Mouse (Mus musculus): ENCODE data around the gene Cdkn2aipnl. TPM values are rescaled to one million over a fixed set of nuclear protein-coding genes. Genes with fewer than 3 reads are reported as not detected.
A peak's percentile ranks its signal among the peaks of the same experiment; 100 is the strongest.

The Cdkn2aipnl gene
- polyA plus RNA-seq, 1 experiment from 2014 or later = 70.8 TPM

DNA sequence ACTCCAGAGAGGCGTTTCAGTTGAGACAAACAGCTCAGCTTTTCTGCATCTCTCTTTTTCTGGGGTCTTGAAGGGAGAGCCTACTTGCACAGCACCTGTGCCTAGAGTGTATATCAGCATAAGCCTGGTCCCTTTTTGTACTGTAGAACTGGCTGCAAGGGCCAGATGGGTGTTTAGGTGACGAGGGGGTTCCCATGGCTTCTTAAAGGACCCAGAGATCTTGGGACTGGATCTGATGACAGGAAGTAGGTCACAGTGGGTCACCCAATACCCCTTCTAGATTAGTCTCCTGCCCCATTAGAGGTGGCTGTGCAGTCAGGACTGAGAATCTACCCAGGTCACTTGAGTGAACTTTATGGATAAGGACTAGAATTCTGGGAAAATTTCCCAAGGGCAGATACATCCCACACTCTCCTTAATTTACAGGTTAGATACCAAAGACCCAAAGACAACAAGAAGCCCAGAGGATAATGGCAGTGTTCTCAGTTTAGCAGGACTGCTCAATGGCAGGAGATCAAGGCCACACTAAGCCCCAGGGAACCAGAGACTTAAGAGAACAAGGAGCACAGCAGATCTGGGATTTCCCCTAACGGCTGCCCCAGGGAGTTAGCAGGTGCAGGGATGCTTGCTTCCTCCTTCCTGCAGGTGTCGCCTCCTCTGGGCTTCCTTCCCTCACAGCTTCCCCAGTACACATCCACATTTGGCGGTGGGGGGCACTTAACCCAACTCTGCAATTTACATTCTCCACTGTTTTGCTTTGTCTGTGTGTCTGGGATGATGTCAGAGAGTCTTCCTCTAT lies 31.6 kb upstream of the Cdkn2aipnl start:
- WGBS = 55% methylated on average over 5 of the region's 5 CpGs
- Histone ChIP-seq H3K4me3 (no peak overlapping the region), H3K27me3 (replicated peaks) (0 out of 2 replicates have a peak, but pooled peaks cover 8% of the 10 kb centered on the region), H3K27ac (ENCODE audit: poor library complexity, severe bottlenecking) (no peak overlapping the region), H3K9ac (no peak overlapping the region), H3K4me2 (no peak overlapping the region), H3K36me3 (no peaks in the 10 kb centered on the region), H3K9me3 (replicated peaks) (no peaks in the 10 kb centered on the region), H3K4me1 (replicated peaks) (0 out of 2 replicates have a peak, but pooled peaks cover 6% of the 10 kb centered on the region)
- no peak for ATAC-seq (ENCODE audit: insufficient number of reproducible peaks, low FRiP score)

- Histone ChIP-seq H3K36me3 (no peaks in the 10 kb centered on the region), H3K9ac (no peak overlapping the region), H3K9me3 (replicated peaks) (no peaks in the 10 kb centered on the region), H3K4me2 (no peak overlapping the region), H3K4me3 (no peak overlapping the region), H3K4me1 (replicated peaks) (0 out of 2 replicates have a peak, but pooled peaks cover 6% of the 10 kb centered on the region), H3K27me3 (replicated peaks) (0 out of 2 replicates have a peak, but pooled peaks cover 8% of the 10 kb centered on the region), H3K27ac (ENCODE audit: poor library complexity, severe bottlenecking) (no peak overlapping the region)
- no peak for ATAC-seq (ENCODE audit: insufficient number of reproducible peaks, low FRiP score)
- 76% methylated on average over 6 of the region's 6 CpGs for WGBS
Measured at GRCm38 (mm10) chr11:51937361-51937781, 30.1 kb upstream of the Cdkn2aipnl start.

GRCm38 (mm10) chr11:51938817-51939589 lies 28.5 kb upstream of the Cdkn2aipnl start:
- Histone ChIP-seq H3K27ac (ENCODE audit: poor library complexity, severe bottlenecking) (no peak overlapping the region), H3K9me3 (replicated peaks) (no peaks in the 10 kb centered on the region), H3K36me3 (no peaks in the 10 kb centered on the region), H3K9ac (no peak overlapping the region), H3K4me3 (no peak overlapping the region), H3K4me2 (no peak overlapping the region), H3K27me3 (replicated peaks) (peaks cover 15% of the 10 kb centered on the region; the same call in 1 of the 2 replicates), H3K4me1 (replicated peaks) (peaks cover 12% of the 10 kb centered on the region)
- WGBS = 79% methylated on average over 12 of the region's 12 CpGs
- no peak for ATAC-seq (ENCODE audit: insufficient number of reproducible peaks, low FRiP score)

- no peak overlapping the region for H3K4me3 ChIP-seq
- H3K27me3 ChIP-seq (replicated peaks) = peaks cover 15% of the 10 kb centered on the region; the same call in 1 of the 2 replicates
- H3K4me2 ChIP-seq = no peak overlapping the region
- no peak for ATAC-seq (ENCODE audit: insufficient number of reproducible peaks, low FRiP score)
- H3K36me3 ChIP-seq = no peaks in the 10 kb centered on the region
- H3K27ac ChIP-seq (ENCODE audit: poor library complexity, severe bottlenecking) = no peak overlapping the region
- WGBS = 85% methylated on average over 8 of the region's 8 CpGs
- no peak overlapping the region for H3K9ac ChIP-seq
- peaks cover 12% of the 10 kb centered on the region for H3K4me1 ChIP-seq (replicated peaks)
- no peaks in the 10 kb centered on the region for H3K9me3 ChIP-seq (replicated peaks)
Measured at GRCm38 (mm10) chr11:51939590-51939955, 27.9 kb upstream of the Cdkn2aipnl start.

DNA sequence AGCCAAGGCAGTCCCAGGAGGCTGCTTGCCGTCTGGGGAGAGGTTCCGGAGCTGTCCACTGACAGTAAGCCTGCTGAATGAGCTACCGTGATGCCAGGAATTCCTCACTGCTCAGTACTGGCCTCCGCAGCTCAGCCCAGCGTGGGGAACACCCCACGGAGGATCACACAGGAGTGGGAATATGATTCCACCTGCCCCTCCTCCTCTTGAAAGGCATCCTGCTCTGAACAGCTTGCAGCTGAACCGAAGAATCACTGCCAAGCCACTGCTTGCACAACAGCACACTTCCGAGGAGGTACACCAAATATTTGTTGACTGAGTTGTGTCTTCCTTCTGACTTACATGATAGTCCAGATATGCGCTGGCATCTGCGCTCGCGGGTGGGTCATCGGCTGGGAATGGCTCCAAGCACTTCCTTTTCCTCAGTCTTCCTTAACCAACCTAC lies 26.9 kb upstream of the Cdkn2aipnl start:
- no peak for ATAC-seq (ENCODE audit: insufficient number of reproducible peaks, low FRiP score)
- no peaks in the 10 kb centered on the region for H3K36me3 ChIP-seq
- no peak overlapping the region for H3K27ac ChIP-seq (ENCODE audit: poor library complexity, severe bottlenecking)
- no peak overlapping the region for H3K9ac ChIP-seq
- no peaks in the 10 kb centered on the region for H3K9me3 ChIP-seq (replicated peaks)
- H3K4me1 ChIP-seq (replicated peaks) = peaks cover 19% of the 10 kb centered on the region
- H3K4me2 ChIP-seq = no peak overlapping the region
- no peak overlapping the region for H3K4me3 ChIP-seq
- WGBS = 41% methylated on average over 13 of the region's 13 CpGs
- peaks cover 15% of the 10 kb centered on the region; the same call in 1 of the 2 replicates for H3K27me3 ChIP-seq (replicated peaks)

DNA sequence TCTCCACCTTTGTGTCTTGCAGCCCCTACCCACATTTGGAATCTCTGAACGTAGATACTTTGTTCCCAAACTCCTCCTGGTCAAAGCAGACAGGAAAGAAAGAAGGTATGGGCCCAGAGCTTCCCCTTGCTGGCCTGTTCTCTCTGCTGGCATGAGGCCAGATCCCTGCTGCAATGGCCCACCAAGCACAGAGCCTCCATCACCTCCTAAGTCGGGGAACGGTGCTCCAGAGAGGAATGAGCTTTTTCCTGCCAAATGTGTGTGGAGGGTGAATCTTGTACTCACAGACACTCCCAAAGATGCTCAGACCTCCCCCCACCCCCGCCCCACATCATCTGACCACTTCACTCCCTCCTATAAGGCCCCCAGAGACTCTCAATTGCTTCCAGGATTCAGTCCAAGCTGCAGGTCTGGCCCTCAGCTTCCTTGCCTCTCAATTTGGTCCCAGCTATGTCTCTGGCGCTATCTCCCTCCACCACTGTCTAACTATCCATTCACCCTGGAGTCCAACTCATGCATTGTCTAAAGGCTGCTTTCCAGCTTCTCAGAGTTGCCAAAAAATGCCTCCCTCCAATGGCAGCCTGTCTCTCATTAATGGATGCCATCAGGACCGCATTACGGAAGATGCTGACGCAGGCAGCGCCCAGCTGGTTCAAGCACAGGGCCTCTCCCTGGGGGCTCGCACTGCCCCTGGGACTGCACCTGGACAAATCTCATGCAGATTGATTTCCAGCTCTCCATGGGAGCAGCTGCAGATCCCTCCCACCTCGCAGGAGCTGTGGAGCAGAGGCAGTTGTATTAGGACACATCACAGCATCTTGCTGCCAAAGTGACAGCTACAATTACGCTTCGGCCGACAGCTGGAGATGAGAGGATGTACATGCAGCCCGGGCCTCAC lies 24.6 kb upstream of the Cdkn2aipnl start:
- no peak for ATAC-seq (ENCODE audit: insufficient number of reproducible peaks, low FRiP score)
- no peaks in the 10 kb centered on the region for H3K9me3 ChIP-seq (replicated peaks)
- WGBS = 65% methylated on average over 15 of the region's 15 CpGs
- H3K9ac ChIP-seq = no peak overlapping the region
- no peak overlapping the region for H3K4me2 ChIP-seq
- peaks cover 26% of the 10 kb centered on the region for H3K27me3 ChIP-seq (replicated peaks)
- no peaks in the 10 kb centered on the region for H3K36me3 ChIP-seq
- H3K4me1 ChIP-seq (replicated peaks) = peaks cover 27% of the 10 kb centered on the region
- H3K27ac ChIP-seq (ENCODE audit: poor library complexity, severe bottlenecking) = no peak overlapping the region
- H3K4me3 ChIP-seq = no peak overlapping the region

DNA sequence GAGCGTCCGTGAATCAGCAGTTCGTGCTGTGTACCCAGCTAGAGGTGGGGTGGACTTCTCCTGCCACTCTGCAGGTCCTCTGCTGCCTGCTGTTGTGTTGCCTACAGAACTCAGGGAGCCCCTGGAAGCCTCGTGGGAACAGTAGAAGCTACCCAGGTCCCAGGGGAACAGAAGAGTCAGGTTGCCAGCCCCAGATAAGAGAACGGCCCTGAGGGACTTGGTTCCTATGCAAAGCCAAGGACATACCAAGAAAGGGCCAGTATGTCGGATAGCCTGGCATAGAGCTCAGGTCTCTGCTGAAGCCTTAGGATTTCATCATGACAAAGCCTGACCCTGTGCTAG lies 24.0 kb upstream of the Cdkn2aipnl start:
- Histone ChIP-seq H3K9me3 (replicated peaks) (no peaks in the 10 kb centered on the region), H3K9ac (no peak overlapping the region), H3K4me1 (replicated peaks) (peaks cover 27% of the 10 kb centered on the region), H3K4me2 (no peak overlapping the region), H3K4me3 (no peak overlapping the region), H3K27ac (ENCODE audit: poor library complexity, severe bottlenecking) (no peak overlapping the region), H3K36me3 (no peaks in the 10 kb centered on the region), H3K27me3 (replicated peaks) (peaks cover 26% of the 10 kb centered on the region)
- WGBS = 43% methylated on average over 6 of the region's 6 CpGs
- no peak for ATAC-seq (ENCODE audit: insufficient number of reproducible peaks, low FRiP score)

DNA sequence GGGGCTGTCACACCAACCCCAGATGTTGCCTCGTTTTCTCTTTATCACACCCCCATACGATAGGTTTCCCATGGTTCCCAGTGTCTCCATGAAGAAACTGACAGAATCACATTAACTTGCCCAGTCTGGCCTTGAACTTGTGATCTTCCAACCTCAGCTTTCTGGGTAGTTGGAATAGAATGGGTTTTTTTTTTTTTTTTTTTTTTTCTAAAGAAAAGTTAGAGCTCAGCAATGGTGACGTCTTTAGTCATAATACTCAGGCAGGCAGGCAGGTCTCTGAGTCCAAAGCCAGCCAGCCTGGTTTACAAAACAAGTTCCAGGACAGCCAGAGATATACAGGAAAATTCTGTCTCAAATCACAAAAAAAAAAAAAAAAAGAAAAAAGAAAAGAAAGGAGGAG lies 23.2 kb upstream of the Cdkn2aipnl start:
- H3K27ac ChIP-seq (ENCODE audit: poor library complexity, severe bottlenecking) = no peak overlapping the region
- peaks cover 28% of the 10 kb centered on the region for H3K27me3 ChIP-seq (replicated peaks)
- H3K4me1 ChIP-seq (replicated peaks) = peaks cover 29% of the 10 kb centered on the region
- no peak overlapping the region for H3K4me2 ChIP-seq
- WGBS = 76% methylated on average over 3 of the region's 3 CpGs
- H3K36me3 ChIP-seq = no peaks in the 10 kb centered on the region
- no peak overlapping the region for H3K9ac ChIP-seq
- no peak overlapping the region for H3K4me3 ChIP-seq
- no peak for ATAC-seq (ENCODE audit: insufficient number of reproducible peaks, low FRiP score)
- H3K9me3 ChIP-seq (replicated peaks) = no peaks in the 10 kb centered on the region

GRCm38 (mm10) chr11:51945548-51945947 lies 21.9 kb upstream of the Cdkn2aipnl start:
- 0 out of 2 replicates have a peak, but pooled peaks have one; percentile 15 for ATAC-seq (ENCODE audit: insufficient number of reproducible peaks, low FRiP score)
- H3K27ac ChIP-seq (ENCODE audit: poor library complexity, severe bottlenecking) = peak overlapping the region; percentile 72
- H3K4me2 ChIP-seq = peak overlapping the region; percentile 51
- 11% methylated on average over 8 of the region's 8 CpGs for WGBS
- H3K4me1 ChIP-seq (replicated peaks) = peaks cover 30% of the 10 kb centered on the region
- H3K27me3 ChIP-seq (replicated peaks) = peaks cover 26% of the 10 kb centered on the region
- no peak overlapping the region for H3K4me3 ChIP-seq
- H3K9ac ChIP-seq = peak overlapping the region; percentile 13; the same call in 1 of the 2 replicates
- H3K9me3 ChIP-seq (replicated peaks) = no peaks in the 10 kb centered on the region
- H3K36me3 ChIP-seq = no peaks in the 10 kb centered on the region

GRCm38 (mm10) chr11:51946144-51946543 lies 21.3 kb upstream of the Cdkn2aipnl start:
- Histone ChIP-seq H3K4me2 (0 out of 2 replicates have a peak overlapping the region, but pooled peaks have one; percentile 51), H3K27me3 (replicated peaks) (peaks cover 26% of the 10 kb centered on the region), H3K4me1 (replicated peaks) (peaks cover 27% of the 10 kb centered on the region), H3K4me3 (no peak overlapping the region), H3K9ac (no peak overlapping the region), H3K36me3 (no peaks in the 10 kb centered on the region), H3K27ac (ENCODE audit: poor library complexity, severe bottlenecking) (peak overlapping the region; percentile 72), H3K9me3 (replicated peaks) (no peaks in the 10 kb centered on the region)
- ATAC-seq (ENCODE audit: insufficient number of reproducible peaks, low FRiP score) = no peak
- 73% methylated on average over 6 of the region's 6 CpGs for WGBS
